Mouse (Mus musculus): Measurements from ENCODE around the gene Galnt9.

DNA sequence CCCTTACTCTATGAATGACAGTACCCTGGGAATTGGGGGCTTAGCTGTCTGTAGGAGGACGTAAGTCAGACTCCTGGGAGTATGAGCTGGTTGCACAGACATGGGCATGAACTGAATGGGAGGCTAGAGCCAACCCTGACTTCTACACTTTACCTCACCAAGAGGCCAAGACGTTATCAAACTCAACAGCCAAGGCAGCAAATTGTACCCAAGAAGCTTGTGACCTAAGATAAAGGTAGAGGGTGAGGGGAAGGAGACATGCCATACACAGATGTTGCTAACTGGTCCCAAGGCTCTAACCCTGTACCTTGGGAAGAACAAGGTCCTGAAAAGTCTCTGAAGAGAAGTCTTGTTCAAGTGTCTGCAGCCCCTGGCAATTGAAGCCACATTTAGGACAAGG lies 23.4 kb downstream of the Galnt9 start:
- TF ChIP-seq POLR2A (IDR thresholded peaks at IDR 0.05; ENCODE audit: extremely low read depth, insufficient read depth, low read length) (no peak), CTCF (IDR thresholded peaks at IDR 0.05; ENCODE audit: low read depth, low read length) (no peak)
